Mouse (Mus musculus) megakaryocyte-erythroid progenitor cell, adult 5 weeks (primary cell): ENCODE results near the gene Olfr1441. TPM values are rescaled to one million over a fixed set of nuclear protein-coding genes. Genes with fewer than 3 reads are reported as not detected.

ENCODE experiments used
- polyA plus RNA-seq: library from polyadenylated mRNA; stranded (reverse); fragments of >175 nt; gene quantifications from 2 replicates; pipeline ENCODE4 v1.2.3, GENCODE M21; 2012

Gene Olfr1441
- polyA plus RNA-seq, result not detected in 2 replicates

DNA sequence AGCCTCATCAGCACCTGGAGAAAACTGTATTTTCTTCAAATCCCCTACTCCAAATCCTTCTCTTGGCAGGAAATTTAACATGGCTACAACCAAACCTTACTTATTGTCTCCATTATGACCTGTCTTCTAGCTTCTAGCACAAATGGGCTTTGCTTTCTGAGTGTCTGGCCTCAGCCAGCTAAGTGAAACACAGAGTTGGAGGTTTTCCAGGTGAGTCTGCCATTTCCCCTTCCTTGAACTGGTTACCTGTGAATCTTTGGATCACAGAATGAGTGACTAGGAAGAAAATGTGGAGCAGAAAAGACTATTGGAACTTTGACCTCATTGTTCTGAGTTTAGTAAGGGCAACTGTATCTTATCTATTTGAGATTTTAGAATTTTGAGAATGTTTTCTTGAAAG lies at the start of gene Olfr1441:
Gene Olfr1441 (plus strand): TSS at position 73 of the 400 bp plus-strand sequence.

DNA sequence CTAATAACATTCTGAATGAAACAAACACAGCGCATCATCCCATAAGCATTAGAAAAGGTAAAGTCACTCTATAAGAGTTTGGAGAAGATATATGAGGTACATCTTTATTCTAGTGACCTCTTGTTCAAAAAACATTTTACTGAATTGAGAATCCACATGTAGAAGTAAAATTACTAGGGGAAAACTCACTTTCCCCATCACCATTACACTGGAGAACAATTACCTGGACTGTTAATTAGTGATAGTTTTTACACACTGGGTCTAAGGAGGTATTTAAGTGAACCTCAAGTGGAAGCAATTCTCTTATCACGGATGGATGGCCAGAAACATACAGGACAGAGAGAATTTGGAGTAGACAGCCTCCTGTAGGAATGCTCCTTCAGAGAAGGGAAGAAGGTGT lies 30.3 kb upstream of the Olfr1441 start, which contains the start of gene Olfr1440:
Gene Olfr1440 (plus strand): TSS at position 301 of the 400 bp plus-strand sequence.

GRCm38 (mm10) chr19:12427605-12428004 lies 10.4 kb downstream of the Olfr1441 start, which contains the start of gene Pfpl:
Gene Pfpl, plus strand, starts transcription at chr19:12427905.

DNA sequence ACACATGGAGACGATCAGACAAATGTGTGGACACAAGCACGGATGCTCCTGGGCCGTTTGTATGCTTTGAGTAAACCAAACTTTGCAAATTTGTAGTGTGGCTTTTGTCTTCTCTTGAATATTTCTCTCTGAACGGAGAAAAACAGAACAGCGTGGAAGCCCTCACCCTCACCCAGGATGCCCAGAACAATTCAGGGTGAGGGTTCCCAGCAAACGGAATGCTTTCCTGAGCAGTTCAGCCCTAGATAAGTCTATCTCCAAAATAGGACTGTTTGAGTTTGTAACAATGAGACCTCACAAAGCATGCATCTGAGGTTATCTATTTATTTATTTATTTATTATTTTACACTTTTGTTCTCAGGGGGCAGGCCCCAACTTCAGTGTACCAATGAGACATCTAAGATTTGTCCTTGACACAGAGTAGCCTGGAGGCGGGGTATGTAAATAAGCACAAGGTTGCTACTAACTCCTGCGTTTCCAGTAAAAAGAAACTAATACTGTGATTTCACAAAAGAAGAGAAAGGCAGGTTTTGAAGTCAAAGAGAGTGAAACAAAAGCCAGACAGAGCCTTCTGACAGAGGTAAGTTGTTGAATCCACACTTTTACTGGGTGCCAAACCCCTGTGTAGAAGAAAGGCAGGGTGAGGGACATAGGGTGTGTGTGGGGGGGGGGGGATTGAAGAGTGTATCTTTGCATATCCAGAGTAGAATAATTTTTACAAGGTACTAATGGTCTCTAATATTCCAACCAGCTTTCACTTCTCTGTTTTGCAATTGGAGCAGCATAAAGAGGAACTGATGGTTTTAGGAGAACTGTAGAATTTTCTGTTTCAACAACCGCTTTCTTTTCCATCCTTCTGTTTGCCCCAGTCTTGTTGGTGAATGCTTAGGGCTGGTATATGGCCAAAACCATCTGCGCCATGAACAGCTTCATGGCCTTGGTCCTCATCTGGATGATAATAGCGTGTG lies 43.3 kb downstream of the Olfr1441 start, which contains the start of gene Mpeg1:
Gene Mpeg1 (plus strand): TSS at position 498 of the 968 bp plus-strand sequence.

Other genes with a start within 250 kb of the Olfr1441 start
- not detected in 2 replicates for gene Olfr1555-ps1, start 247.3 kb upstream of the Olfr1441 start, polyA plus RNA-seq
- not detected in 2 replicates for gene Olfr1431, start 216.8 kb upstream of the Olfr1441 start, polyA plus RNA-seq
- gene Olfr1432, start 184.8 kb upstream of the Olfr1441 start, polyA plus RNA-seq, result not detected in 2 replicates
- not detected in 2 replicates for gene Olfr262, start 175.8 kb upstream of the Olfr1441 start, polyA plus RNA-seq
- not detected in 2 replicates for gene Olfr235, start 156.4 kb upstream of the Olfr1441 start, polyA plus RNA-seq
- gene Olfr1434, start 137.6 kb upstream of the Olfr1441 start, polyA plus RNA-seq, result not detected in 2 replicates
- not detected in 2 replicates for gene Olfr1436, start 118.3 kb upstream of the Olfr1441 start, polyA plus RNA-seq
- gene Olfr1437, start 92.3 kb upstream of the Olfr1441 start, polyA plus RNA-seq, result not detected in 2 replicates
- not detected in 2 replicates for gene Olfr1438-ps1, start 81.5 kb upstream of the Olfr1441 start, polyA plus RNA-seq
- gene Olfr1440, start 30.2 kb upstream of the Olfr1441 start, polyA plus RNA-seq, result not detected in 2 replicates
- gene Pfpl, start 10.5 kb downstream of the Olfr1441 start, polyA plus RNA-seq, result not detected in 2 replicates
- 5.2 and 9.2 TPM in 2 replicates for gene Mpeg1, start 43.3 kb downstream of the Olfr1441 start, polyA plus RNA-seq
- 9.8 and 14.3 TPM in 2 replicates for gene Dtx4, start 84.0 kb downstream of the Olfr1441 start, polyA plus RNA-seq
- 3.4 and 5.0 TPM in 2 replicates for gene Fam111a, start 128.3 kb downstream of the Olfr1441 start, polyA plus RNA-seq
- not detected in 2 replicates for gene Gm4952, start 182.5 kb downstream of the Olfr1441 start, polyA plus RNA-seq
- 0.05 TPM in 1 of 2 replicates, not detected in the other for gene Glyat, start 215.9 kb downstream of the Olfr1441 start, polyA plus RNA-seq